Mouse (Mus musculus) adrenal gland, postnatal 25 days (tissue): ENCODE results near the gene Dnah1. TPM values are rescaled to one million over a fixed set of nuclear protein-coding genes. Genes with fewer than 3 reads are reported as not detected.

Experiments used
- DNase-seq: peaks from one replicate; pipeline ENCODE4 v3.0.0; 2021; ENCODE audit warnings: mixed read lengths
- total RNA-seq: library from RNA; stranded (reverse); gene quantifications from 2 replicates; pipeline ENCODE4 v1.2.3, GENCODE M21; 2021

Dnah1 gene
- total RNA-seq, 1 experiment from 2014 or later: 1.6 TPM

DNA sequence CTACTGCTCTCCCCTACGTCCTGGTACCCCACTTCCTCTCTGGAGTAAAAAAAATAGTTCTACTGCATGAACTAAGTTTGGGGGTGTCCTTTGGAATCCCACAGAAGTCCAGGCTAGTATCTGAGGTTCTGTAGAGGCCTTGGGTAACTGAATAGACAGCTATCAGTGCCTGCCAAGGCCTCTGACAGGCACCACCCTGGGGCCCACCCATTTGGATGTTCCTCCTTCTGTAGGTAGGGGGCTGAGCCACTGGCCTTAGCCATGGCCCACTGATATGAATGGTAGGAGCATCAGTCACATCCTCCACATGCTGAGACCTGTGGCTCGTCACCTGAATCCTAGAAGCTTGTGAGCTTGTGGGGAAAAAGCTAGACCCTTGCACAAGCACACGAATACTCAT lies 5.9 kb downstream of the Dnah1 start:
- DNase-seq: no peak

DNA sequence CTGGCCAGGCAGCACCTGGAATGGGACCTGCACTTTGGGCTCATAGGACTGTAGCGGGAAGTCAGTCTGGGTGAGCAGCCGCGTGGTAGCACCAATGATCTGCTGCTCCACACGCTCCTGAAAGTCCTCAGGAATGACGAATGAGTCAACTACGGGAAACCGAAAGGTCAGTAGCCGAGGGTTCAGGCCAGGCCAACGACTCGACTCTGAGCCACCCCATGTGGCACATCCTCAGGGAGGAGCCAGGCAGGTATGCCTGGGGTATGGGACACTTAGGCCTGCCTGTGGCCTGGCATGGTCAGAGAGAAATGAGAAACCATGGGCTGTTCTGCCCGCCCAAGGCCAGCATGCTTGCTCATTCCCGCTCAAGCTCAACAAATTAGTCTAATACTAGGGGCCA lies 7.1 kb downstream of the Dnah1 start:
- DNase-seq: peak; percentile 38

DNA sequence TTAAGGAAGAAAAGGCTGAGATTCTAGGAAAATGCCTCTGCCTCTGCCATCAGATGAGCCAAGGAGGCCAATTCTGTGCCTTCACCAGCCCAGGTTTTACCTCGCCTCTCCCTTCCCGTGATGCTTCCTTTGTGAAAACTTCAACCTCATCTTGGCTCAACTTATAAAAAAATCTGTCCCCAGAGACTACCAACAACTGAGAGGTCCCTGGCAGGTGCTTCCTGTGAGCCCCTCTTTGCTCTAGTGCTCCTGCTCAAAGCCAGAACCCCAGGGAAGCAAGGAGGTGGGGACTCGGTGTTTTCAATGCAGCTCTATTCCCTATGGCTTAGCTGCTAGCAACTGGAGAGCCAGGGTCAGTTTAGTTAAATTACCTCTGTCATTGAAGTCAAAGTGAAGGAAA lies 10.5 kb downstream of the Dnah1 start:
- no peak for DNase-seq

DNA sequence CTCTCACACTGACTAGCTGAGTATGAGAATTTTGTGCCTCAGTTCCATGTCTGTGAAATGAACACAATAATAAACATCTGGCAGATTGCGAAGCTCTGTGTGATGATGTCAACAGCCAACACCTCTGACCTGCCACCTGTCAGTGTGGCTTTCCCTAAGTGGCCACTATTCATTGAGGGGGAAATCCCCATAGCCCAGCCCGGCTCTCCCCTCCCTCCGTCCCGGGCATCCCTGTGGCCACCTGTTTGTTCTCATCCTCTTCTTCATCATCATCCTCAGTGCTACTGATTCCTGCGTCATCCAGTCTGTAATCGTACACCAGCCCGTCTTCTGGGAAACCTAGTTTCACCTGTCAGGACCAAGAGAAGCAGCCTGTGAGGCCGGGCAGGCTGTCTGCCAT lies 38.0 kb downstream of the Dnah1 start:
- no peak for DNase-seq

DNA sequence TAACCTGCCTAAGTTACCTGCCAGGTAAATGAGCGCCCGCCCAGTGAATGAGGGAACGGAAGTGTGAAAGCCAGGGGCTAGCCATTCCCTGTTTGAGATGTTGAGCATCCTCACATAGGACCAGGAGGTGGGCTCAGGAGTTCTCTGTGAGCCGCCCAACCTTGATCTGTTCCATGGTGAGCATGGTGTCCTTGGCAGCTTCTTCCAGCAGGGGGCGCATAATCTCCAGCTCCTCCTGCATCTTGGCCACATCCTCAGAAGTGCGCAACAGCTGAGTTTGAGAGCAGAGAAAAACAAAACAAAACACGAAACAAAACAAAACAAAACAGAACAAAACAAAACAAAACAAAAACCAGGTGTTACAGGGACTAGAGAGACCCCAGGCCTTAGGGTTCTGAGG lies 51.5 kb downstream of the Dnah1 start:
- peak; percentile 82 for DNase-seq

DNA sequence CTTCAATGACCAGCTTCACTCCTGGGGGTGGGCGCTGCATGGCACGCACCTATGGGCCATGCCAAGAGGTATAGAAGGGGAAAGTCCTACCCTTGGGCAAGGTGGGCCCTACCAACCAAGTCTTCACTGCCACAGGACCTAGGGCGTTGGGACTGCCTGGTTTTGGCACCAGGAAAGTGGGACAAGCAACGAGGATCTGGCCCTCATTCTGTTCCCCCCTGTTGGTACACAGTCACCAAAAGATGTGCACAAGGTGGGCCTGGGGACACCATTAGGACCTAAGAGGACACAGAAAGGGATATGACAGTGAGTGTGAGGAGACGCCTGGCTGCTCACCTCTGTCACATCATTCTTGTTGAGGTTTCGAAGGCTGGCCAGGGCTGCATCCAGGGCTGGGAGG lies 52.6 kb downstream of the Dnah1 start:
- no peak for DNase-seq

DNA sequence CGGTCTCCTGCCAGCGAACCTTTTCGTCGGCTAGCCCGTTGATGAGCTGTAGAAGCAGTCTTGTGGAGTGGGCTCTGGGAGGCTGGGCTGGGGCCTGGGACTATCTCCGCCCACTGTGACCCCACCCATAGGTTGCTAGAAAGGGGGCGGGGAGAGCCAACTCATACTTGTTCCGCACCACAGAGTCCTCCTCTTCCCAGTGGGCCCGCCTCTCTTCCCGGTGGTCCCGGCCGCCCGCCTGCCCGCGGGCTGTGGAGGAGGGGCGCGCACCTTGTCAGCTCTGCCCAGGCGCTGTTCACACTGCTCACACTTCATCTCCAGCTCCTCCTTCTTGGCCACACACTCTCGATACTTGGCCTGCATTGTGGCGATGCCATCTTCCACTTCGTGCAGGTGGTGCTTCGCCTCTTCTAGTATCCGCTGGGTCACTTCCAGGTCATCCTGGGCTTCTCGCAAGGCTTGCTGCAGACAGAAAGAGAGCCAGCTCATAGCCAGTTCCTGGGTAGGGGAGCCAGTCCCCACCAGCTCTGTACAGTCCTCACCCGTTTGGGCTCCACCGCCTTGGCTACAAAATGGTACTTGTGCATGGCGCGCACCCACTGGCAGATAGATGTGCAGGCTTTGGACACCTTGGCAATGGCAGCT lies 54.1 kb downstream of the Dnah1 start:
- no peak for DNase-seq

DNA sequence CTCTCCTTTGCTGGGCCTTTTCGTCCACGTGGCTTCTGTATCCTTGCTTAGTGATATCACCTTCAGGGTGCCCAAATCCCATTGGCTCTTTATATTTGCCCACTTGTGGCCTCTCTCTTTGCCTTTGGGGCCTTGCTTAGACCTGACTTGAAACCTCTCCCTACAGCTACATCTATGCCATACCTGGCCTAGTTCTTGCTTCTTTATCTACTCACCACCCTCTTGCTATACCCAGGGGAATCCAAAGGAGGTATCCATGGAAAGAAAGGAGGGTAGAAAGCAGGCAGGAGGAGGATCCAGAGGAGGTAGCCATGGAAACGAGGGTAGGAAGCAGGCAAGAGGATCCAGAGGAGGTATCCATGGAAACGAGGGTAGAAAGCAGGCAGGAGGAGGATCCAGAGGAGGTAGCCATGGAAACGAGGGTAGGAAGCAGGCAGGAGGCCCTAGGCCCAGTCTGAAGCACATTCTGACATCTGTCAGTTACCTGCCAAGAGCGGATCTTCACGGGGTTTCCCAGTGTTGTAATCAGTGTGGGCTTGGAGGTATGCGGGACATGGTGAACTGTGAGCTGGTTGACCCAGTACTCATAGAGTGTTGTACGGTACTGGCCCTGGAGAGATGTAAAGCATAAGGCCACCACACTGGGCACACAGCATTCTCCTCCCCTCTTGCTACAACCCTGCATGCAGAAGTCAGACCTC lies 55.2 kb downstream of the Dnah1 start:
- no peak for DNase-seq

DNA sequence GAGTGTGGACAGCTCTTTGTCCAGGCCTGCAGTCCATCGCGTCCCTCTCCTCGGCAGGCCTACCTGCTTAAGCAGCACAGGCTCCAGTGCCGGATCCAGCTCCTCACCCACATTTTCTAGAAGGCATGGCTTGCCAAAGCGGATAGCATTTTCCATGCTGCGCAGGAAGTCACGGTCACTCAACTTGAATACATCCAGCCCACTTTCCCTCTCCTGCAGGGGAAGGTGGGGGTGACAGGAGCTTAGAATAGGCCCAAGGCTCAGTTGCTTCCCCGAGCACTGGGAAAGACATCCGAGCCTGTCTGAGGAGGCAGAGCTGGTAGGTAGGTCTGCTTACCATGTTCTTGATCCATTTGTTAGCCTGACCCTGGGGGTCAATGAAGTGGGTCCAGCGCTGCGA lies 56.0 kb downstream of the Dnah1 start:
- DNase-seq: no peak

DNA sequence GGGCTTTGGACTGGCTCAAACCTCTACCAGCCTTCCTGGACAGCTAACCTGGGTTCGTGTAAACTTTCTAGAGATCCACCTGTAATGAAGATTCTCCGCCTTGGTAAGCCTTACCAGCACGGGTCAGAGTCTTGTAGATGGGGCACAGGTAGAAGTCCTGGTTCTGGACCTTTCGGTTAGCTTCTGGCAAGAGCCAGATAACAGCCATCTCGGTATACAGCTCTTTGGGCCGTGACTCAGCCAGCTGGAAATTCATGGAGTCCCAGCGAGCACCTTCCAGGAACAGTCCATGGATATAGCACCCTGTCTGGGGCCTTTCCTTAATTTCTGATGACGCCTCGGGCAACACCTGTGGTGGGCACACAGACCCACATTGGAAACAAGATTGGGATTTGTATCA lies 62.8 kb downstream of the Dnah1 start:
- DNase-seq: no peak

DNA sequence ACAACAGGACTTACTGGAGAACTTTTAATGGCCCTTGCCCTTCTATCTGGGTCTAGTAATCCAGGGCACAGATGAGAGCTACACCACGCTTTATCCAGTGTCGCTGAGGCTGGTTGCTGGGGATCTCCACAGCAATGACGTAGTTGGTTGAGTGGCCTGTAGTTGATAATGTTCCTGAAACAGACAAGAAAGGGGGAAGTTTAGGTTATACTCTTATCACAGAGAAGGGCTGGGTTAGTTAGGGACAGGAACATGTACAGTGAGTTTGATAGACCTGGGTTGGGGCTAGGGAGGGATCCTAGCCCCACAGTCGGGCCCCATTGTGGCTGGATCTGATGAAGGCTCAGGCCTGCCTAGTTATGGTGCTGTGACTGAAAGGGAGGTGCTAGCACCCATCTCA lies 63.3 kb downstream of the Dnah1 start:
- no peak for DNase-seq

DNA sequence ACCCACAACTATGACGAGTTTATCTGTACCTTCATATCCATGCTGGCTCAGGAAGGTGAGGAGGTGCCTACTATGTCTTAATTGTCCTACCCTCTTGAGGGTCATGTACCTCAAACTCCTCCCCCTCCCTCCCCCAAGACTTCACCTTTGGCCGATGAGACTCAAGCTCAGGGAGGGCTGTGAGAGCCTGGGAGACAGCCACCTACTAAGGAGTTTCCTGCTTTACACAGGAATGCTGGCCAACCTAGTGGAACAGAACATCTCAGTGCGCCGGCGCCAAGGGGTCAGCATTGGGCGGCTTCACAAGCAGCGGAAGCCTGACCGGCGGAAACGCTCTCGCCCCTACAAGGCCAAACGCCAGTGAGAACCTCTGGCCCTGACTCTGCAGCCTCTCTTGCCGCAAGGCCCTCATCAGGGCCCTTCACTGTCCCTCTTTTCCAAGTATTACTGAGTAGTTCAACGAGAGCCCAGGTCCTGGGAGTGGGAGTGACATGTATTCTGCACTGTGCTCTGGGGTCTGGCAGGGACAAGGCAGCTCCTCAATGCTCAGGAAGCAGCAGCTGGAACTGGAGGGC lies 65.1 kb downstream of the Dnah1 start:
- no peak for DNase-seq

DNA sequence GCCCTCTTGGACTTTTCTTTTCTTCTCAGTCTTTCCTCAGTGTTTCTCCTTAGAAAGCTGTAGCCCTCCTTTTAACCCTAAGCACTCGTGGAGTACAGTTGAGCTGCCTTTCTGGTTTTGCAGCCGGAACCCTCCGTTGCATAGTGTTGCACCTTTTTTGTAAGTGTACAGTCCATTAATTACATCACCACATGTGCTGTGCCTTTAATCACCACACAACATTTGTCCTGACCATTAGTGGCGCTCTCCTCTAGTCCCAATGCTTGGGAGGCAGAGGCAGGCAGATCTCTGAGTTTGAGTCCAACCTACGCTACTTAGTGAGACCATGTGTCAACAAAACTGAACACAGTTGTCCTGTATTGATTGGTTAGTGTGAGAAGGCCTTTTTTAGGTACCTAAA lies 71.6 kb downstream of the Dnah1 start:
- no peak for DNase-seq

DNA sequence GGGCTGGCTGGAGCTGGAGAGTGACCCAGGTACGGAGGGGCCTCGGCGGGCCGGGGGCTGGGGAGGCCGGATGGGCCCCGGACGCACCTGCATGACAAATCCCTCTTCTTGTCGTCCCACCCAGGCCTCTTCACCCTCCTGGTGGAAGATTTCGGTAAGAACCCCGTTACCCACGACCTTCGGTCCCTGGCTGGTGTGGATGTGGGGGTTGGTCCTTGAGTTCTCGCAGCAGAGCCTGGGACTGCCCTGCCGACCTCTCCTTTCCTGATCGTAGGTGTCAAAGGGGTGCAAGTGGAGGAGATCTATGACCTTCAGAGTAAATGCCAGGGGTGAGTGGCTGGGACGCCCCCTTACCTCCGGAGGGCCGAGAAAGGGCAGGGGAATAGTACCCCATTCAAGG lies 72.1 kb downstream of the Dnah1 start:
- DNase-seq: no peak

DNA sequence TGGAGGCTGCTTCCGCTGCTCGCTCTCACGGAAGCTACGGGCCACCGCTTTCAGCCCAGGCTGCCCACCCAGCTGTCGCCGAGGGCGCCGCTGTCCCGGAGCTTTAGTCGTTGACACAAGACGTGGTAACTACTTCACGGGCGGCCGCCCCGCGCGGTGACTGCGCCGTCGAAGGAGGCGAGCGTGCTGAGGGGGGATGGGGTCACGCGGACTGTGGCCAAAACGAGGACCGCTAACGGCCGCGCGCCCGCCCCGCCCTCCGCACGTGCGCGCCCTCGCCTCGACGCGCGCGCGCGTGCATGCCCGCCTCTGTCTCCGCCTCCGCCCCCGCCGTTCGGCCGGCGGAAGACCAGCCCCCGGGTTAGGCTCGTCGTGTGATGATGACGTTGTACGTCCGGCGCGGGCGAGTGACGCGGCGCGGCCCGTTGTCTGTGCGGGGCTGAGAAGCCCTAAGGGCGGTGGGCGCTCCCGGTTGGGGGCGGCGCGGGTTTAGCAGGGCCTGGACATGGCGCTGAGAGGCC lies 72.6 kb downstream of the Dnah1 start, which contains the start of the genes Phf7 and Bap1:
TSS of gene Phf7 (minus strand) at position 234 of the 521 bp plus-strand sequence.
TSS of gene Bap1 (plus strand) at position 367 of the 521 bp plus-strand sequence.
- DNase-seq: peak; percentile 96

DNA sequence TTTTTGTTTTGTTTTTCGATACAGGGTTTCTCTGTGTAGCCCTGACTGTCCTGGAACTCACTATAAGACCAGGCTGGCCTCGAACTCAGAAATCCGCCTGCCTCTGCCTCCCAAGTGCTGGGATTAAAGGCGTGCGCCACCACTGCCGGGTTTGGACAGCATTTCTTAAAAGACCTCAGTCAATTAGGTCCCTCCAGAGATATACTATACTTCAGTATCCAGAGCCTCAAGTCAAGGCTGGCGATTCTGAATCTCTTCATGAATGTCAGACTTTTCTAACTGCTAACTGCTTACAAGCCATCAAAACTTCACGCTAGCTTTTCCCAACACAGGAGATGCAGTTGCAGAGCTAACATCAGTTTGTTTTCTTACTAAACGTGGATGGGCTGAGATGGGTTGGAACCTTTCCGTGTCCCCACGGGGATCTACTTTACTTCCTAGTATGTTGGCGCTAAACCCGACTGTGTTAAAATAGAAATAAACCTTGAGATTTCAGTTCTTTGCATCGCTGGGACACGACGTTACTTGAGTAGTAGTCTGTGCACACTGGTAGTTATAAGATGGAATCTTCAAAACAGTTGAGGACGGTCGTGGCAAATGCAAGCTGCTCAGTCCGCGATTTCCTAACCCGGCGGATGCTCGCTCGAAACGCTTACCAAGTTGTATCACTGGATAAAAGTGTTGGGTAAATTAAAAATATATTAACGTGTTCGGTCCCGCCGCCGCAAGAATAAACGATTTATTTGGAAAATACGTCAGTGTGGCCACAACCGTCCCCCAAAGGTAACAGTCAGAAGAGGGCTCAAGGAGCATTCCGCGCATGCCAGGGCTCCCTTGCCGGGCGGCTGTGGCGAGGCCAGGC lies 73.2 kb downstream of the Dnah1 start:
- DNase-seq: no peak

DNA sequence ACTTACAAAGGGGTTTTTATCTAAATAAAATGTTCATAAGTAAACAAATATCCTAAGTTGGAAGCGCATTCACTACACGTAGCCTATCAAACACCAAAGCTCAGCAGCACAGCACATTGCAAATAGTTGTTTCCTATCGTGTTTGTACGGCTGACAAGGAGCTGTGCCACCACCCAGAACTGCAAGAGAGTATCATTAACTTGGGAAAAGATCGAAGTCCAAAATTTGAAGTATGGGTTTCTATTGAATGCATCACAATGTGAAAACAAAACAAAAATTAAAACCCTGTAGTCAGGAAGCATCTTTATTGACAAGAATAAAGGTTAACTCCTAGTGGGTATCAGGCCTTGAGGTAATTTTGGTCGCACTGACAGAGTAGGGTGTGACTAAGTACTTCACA lies 75.3 kb downstream of the Dnah1 start:
- no peak for DNase-seq

DNA sequence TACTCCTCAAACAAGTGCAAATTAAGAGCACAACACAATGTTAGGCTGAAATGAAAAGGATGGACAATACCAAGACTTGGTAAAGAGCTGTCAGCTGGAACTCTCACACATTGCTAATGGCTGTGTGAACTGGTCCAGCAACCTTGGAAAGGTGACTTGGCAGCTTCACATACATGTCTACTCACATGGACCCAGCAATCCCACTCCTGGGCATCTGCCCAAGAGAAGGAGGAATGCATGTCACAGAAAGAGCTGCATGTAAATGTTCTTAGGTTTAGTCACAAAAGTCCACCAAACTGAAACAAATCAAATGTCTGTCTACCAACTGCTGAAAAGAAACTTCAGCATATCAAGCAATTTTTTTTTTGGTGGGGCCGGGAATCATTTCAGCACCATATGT lies 77.8 kb downstream of the Dnah1 start:
- no peak for DNase-seq

DNA sequence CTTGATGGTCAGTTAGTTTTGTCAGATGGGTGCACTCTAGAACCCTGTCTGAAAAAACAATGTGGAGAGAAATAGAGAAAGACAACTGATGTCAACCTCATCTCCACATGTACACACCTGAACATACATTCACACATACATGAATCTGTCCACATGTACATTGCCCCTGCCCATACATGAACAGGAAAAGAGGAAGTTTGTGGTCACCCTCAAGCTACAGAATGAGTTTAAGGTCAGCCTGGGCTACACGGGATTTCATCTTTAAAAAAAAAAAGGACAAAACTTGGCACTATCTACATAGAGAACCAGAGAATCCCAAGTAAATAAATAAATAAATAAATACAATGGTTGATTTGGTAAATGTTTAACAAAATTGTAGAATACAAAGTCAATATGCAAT lies 78.9 kb downstream of the Dnah1 start:
- no peak for DNase-seq

DNA sequence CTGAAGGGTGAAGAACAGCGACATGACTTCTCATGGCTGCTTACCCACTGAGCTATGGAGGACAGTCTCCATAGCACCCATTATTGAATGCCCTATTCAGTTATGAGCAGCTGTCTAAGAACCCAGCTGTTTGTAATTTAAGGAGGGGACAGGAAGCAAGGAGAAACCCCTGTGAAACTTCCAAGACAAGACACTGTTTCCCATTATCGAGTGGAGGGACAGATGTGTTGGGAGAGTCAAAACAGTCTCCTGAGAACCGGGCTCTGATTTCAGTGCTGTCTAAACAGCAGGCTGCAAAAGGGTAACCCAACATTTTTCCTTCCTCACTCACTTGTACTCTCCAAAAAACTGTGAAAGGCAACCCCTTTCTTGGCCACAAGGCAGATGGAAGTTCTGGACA lies 83.2 kb downstream of the Dnah1 start:
- DNase-seq: no peak

DNA sequence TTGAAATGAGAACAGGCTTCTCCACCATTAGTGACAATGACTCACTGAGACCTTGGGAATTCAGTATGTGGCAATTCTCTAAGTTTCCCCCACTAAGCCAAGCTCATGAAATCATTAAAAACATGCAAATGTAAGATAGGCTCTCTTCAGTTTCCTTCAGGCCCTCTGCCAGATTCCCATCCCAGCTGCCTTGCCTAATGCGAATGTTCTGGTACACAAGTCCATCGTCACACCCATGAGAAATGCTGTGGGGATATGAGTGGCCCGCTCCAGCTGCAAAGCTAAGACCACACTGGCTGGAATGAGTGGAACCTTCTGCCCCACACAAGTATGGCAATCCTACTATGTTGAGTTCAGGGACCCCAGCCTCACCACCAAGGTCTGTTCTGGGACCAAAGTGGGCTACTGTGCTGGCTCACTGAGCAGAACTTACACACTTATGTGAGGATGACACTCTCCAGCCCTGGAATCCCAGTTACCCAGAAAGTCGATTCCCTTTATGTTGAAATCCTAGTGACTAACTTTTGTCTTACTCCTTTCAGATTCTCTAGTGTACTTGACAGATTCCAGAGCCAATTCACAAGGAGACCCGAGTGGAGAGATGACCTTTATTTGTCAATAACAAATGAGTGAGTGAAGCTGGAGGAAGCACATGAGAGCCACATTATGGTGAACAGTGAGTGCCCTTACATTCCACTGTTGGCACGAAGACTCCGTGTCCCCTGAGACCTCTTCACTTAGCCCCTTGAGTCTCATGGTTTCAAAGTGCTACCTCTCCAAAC lies 86.4 kb downstream of the Dnah1 start:
- DNase-seq: peak; percentile 22
